Mouse (Mus musculus) heart, postnatal 36 days (tissue): ENCODE measurements around the gene Elp5. TPM values are rescaled to one million over a fixed set of nuclear protein-coding genes. Genes with fewer than 3 reads are reported as not detected.

Experiments used
- DNase-seq, 2 experiments: peaks; one replicate each; pipeline ENCODE4 v3.0.0; 2021 to 2022
- intact Hi-C: fragments of 180-260 bp; cut with DNase I; formaldehyde crosslinking; loops from one replicate; pipeline ENCODE4 v1.15.1; 2025
- total RNA-seq, 2 experiments: library from RNA; stranded (reverse); gene quantifications; 2 replicates each; pipeline ENCODE4 v1.2.3; 2021

Elp5 gene
- 10 to 100 TPM; 47.0 to 47.4 TPM for total RNA-seq

GRCm38 (mm10) chr11:69982225-69982624, at the start of gene Elp5:
Gene Elp5, minus strand, starts transcription at chr11:69982517.
- intact Hi-C loops, result no loop called here

GRCm38 (mm10) chr11:70031321-70031670, 49.0 kb upstream of the Elp5 start:
- intact Hi-C loops, result no loop called here
- DNase-seq, result no peak

More at GRCm38 (mm10) chr11:69982225-69982624, at the start of gene Elp5:
- peak in 1 of 2 experiments; percentile 13 for DNase-seq

DNA sequence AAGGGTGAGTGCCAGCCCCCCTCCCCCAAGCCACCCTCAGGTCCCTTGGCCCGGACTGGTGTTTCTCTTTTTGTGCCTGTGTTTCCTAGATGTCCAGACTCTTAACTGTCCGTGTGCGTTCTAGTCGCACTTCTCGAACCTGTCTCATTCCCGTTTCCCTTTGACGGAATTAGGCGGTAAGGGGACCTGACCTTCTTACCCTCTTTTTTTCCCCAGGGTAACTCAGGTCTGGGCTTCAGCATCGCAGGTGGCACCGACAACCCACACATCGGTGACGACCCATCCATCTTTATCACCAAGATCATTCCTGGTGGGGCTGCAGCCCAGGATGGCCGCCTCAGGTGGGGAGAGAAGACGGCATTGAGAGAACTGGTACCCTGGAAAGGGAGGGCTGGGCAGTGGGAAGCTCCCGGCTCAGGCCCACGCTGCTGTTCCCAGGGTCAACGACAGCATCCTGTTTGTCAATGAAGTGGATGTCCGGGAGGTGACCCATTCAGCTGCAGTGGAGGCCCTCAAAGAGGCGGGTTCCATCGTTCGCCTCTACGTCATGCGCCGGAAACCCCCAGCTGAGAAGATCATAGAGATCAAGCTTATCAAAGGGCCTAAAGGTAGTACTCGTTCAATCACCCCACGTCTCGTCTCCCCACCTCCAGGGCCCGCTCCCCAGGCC, 48.5 kb upstream of the Elp5 start:
- DNase-seq, result no peak
- intact Hi-C loops, result no loop called here

DNA sequence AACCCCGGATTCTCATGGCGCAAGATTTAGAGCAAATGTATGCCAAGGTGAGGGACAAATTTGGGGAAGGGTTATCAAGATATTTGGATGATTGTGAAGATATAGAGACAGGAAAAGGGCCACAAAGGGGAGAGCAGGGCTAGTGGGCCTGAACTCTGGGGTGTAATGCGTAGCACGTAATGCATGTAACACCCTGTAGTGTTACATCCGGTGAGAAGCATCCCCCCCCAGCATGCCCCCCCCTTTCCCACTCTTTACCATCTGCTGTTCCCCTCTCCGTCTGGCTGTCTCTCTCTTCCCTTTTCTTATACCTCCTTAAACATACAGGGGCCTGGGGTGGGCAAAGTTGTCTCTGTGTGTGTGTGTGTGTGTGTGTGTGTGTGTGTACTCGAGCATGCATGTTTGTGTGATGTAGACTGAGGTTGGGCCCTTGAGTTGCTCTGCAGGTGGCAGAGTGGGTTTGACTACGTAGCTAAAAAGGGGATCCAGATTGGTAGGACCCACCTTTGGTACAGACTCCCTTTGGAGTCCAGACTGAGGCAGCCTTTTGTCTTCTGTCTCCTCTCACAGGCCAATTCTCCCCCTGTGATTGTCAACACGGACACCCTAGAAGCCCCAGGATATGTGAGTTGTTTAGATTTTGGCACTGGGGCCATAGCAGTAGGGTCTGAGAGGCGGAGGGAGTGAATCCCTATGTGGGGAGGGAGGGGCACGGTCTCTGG, 47.7 kb upstream of the Elp5 start:
- no peak for DNase-seq
- intact Hi-C loops, result no loop called here

DNA sequence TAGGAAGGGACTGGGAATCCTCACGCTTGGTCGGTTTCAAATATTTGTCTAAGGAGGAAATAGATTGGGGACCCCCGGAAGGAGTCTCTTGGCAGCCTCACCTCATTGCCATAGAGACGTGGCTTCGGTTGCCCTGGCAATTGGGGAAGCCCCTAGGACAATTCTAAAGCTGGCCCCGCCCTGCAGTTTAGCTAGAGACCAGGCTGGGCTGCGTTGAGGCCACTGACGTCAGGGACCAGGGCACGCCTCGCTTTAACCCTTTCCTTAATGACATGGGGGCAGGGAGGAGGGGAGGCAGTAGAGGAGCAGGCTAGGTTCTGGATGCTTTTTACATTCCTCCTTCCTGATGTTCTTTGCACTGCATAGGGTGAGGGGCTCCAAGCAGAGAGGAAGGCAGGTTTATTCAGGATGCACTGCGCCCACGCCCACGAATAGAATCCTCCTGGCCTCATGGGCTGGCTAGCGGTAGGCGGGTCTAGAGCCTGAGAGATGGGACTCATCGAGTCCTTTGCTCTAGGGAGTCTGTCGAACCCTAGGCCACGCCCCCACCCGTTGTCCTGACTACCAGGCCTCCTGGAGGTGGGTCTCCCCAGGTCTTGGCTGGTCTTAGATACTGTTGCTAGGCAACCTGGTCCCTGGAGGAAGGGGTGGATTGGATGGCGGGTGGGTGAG, 46.9 kb upstream of the Elp5 start:
- DNase-seq, result peak; percentile 71
- intact Hi-C loops, result no loop called here

GRCm38 (mm10) chr11:70028401-70029129, 46.2 kb upstream of the Elp5 start:
- DNase-seq, result no peak
- intact Hi-C loops, result no loop called here

- intact Hi-C loops, result no loop called here
- no peak for DNase-seq
Observed at GRCm38 (mm10) chr11:70027397-70027796, 45.1 kb upstream of the Elp5 start.

DNA sequence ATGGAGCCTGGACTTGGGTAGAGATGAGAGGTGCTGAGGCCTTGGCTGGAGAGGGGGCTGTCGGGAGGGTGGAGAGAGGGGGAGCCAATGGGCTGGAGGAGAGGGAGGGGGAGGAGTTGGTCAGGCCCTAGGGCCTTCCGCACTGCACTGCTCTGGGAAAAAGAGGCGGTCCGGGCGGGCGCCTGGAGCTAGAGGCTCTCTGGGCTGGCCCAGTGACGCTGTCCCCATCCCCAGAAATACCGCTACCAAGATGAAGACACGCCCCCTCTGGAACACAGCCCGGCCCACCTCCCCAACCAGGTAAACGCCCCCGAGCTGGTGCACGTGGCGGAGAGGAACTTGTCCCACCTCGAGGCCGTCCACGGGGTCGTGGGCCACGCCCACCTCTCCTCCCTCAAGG, 44.4 kb upstream of the Elp5 start:
- peak; percentile 48 to 50 for DNase-seq
- intact Hi-C loops, result no loop called here

DNA sequence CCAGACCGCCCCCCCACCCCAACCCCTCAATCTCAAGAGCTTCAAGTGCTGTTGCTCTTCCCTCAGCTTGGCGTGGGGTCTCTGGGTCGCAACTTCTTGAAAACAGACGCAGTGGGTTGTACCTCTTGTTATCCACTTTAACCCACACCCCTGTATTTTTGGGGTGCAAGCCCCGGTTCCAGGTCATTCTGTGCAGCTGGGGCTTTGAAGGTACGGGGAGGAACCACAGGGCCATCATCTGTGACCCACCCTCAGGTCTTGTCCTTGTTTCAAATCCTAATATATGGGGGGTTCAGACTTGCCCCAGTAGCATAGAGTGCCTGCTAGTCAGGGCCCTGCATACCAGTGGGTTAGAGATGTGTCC, 41.8 kb upstream of the Elp5 start:
- intact Hi-C loops, result no loop called here
- DNase-seq, result no peak

DNA sequence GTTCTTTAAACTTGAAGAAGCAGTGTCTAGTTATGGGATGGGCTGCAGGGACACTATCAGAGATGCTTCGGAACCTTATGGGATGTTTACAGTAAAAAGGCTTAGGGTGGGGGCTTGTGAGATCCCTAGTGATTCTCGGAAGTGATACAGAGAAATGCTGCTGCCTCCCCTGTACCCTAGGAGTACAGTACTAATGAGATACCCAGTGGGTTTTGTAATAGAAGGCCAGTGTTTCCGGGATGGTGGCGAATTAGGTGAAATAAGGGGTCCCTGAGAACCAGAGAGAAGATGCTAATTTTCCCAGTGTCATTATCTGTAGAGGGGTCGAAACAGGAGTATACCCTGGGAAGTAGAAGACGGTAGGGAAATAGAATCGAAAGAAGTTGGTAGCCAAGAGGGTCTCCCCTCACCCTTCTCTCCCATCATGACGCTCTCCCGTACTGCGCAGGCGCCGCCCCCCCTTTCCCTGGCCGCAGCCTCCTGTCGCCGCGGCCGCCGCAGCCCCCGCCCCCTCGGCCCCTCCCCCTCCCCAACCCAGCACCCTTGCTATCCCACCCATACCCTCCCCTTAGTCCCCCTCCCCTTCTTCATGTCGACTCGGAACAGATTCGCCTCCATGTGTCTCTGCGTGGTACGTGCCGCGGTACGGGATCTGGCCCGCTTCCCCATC, 41.3 kb upstream of the Elp5 start:
- DNase-seq, result no peak
- intact Hi-C loops, result no loop called here

DNA sequence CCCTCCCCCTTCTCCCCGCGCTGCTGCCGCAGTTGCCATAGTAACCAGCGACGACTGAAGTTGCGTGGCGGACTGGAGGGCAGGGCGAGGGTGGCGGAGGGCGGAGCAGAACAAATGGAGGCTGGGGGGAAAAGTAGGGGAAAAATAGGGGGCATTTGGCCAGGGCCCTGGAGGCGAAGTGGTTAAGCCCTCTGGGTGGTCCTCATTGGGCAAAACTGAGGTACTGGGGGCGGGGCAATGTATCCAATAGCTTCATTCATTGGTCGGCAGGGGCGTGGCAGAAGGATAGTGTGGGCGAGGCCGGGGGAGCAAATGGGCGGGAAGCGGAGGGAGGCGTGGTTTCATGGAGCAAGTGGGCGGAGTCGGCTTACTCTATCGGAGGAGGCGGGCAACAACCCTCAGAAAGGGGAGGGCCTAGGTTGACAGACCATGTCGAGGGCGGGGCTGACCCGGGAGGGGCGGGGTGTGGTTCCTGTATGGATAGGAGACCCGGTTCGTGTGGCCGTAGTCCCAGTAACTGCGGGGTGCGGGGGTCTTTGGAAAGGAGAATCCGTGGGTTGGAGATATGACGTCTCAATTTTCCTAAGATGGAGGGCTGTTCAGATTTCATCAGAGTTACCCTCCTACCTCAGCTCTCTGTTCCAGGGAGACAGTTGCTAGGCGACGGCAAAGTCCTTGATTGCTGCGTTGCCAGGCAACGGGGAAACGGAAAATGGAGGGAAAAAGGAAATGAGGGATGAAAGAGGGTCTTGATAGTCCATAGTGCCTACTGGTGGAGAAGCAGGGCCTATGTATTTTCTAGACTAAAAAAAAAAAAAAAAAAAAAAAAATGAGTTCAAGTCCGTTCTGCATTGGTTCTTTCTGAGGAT, 39.2 kb upstream of the Elp5 start:
- intact Hi-C loops, result no loop called here
- peak; percentile 91 to 92 for DNase-seq

GRCm38 (mm10) chr11:70020731-70021263, 38.5 kb upstream of the Elp5 start:
- intact Hi-C loops, result no loop called here
- DNase-seq, result peak; percentile 69 to 74

DNA sequence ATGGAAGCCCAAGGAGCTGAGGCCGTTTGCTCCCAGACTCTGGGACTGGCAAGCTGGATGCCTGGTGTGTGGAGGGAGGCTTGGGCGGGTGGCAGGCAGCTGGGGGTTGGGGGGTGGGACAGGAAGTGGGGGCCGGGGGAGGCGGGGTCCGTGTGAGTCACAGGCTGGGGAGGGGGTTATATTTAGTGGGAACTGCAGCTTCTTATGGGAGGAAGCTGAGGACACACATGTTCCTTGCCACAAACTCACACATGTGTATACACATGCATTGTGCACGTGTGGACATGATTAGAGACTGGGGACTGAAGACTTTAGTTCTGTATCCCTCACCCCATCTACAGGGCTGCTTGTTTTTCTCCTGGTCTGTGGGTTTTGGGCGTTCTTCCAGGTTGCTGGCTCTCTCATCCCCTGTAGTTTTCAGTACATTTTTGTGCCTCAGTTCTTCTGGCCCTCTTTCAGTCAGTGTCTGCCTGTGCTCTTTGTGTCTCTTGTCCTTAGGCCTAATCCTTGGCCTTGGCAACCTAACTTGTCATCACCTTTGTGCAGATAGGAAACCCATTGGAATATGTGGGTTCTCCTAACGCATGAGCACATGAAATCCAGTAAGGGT, 37.8 kb upstream of the Elp5 start:
- DNase-seq, result no peak
- intact Hi-C loops, result no loop called here

- intact Hi-C loops, result no loop called here
- no peak for DNase-seq
Observed at GRCm38 (mm10) chr11:70019495-70020021, 37.2 kb upstream of the Elp5 start.

GRCm38 (mm10) chr11:70018131-70018990, 36.0 kb upstream of the Elp5 start:
- intact Hi-C loops, result no loop called here
- peak in 1 of 2 experiments; percentile 52 for DNase-seq

- DNase-seq, result no peak
- intact Hi-C loops, result no loop called here
Observed at GRCm38 (mm10) chr11:70017199-70017767, 35.0 kb upstream of the Elp5 start.

DNA sequence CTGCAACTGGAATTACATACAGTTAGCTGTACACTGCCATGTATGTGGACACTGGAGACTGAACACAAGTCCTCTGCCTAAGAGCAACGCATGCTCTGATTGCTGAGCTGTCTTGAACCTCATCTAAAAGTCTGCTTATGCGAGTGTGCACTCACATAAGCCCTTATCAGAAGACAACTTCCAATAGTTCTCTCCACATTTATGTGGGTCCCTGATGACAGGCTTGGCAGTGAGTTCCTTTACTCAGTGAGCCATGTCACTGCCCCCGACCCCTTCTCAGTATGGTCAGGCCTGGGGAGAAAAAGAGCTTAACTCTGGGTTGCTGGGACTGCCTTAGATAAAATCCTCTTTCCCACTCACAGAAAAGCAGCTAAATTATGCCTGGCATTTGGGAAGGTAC, 34.4 kb upstream of the Elp5 start, which contains the start of gene Dlg4:
Dlg4 (plus strand) TSS at position 274 of the 400 bp plus-strand sequence.
- intact Hi-C loops, result no loop called here

More for the DNA sequence above, 34.4 kb upstream of the Elp5 start, which contains the start of gene Dlg4:
- DNase-seq, result no peak
